Mouse (Mus musculus) gastrocnemius, postnatal 36 days (tissue): Measurements from ENCODE around the gene Mmp11. TPM values are rescaled to one million over a fixed set of nuclear protein-coding genes. Genes with fewer than 3 reads are reported as not detected.

Experiments used
- total RNA-seq, 2 experiments: library from RNA; stranded (reverse); gene quantifications; 2 replicates each; pipeline ENCODE4 v1.2.3; 2021

The Mmp11 gene
- total RNA-seq, 2 experiments from 2014 or later, result 2.1 to 2.3 TPM

Other genes with a start within 250 kb of the Mmp11 start
- gene Cabin1, start 172.2 kb downstream of the Mmp11 start, total RNA-seq, result 1 to 10 TPM; 7.3 to 8.7 TPM
- 10 to 100 TPM; 28.5 to 41.7 TPM for gene Ddt, start 163.1 kb downstream of the Mmp11 start, total RNA-seq
- gene Gm20441, start 155.5 kb downstream of the Mmp11 start, total RNA-seq, result not detected
- 1 to 10 TPM; 3.3 to 3.5 TPM for gene Gstt3, start 155.1 kb downstream of the Mmp11 start, total RNA-seq
- gene Gstt1, start 137.9 kb downstream of the Mmp11 start, total RNA-seq, result 1 to 10 TPM; 4.4 to 5.6 TPM
- gene Gstt4, start 114.0 kb downstream of the Mmp11 start, total RNA-seq, result not detected
- gene Gstt2, start 99.1 kb downstream of the Mmp11 start, total RNA-seq, result 1 to 10 TPM; 3.6 to 4.7 TPM
- gene Mif, start 76.3 kb downstream of the Mmp11 start, total RNA-seq, result 100 to 1,000 TPM; 135 to 144 TPM
- not detected for gene Derl3, start 43.1 kb downstream of the Mmp11 start, total RNA-seq
- 10 to 100 TPM; 10.8 to 12.2 TPM for gene Smarcb1, start 14.9 kb downstream of the Mmp11 start, total RNA-seq
- 1,000 to 10,000 TPM; 1,320 to 1,585 TPM for gene Chchd10, start 3.4 kb downstream of the Mmp11 start, total RNA-seq
- gene Gm867, start 4.2 kb upstream of the Mmp11 start, total RNA-seq, result not detected
- gene Vpreb3, start 6.6 kb upstream of the Mmp11 start, total RNA-seq, result not detected
- gene Gm5134, start 18.0 kb upstream of the Mmp11 start, total RNA-seq, result not detected
- 1 to 10 TPM; 6.5 to 7.4 TPM for gene Zfp280b, start 96.2 kb upstream of the Mmp11 start, total RNA-seq
- gene Slc5a4b, start 174.5 kb upstream of the Mmp11 start, total RNA-seq, result not detected
- gene Slc5a4a, start 211.0 kb upstream of the Mmp11 start, total RNA-seq, result not detected